Mouse (Mus musculus): ENCODE data around the gene Mypn. TPM values are rescaled to one million over a fixed set of nuclear protein-coding genes. Genes with fewer than 3 reads are reported as not detected.

Mypn gene
- 0.06 and 0.07 TPM in 2 replicates for polyA plus RNA-seq (2015; fragmentation: Nextera tagmentation; extraction: Ambion mirVana)

GRCm38 (mm10) chr10:63203728-63204127 is at the start of gene Mypn:
TSS of gene Mypn (minus strand) at chr10:63203952.
- DNase-seq (no peak), ATAC-seq (ENCODE audit: low read depth) (no peak)
- WGBS (ENCODE audit: insufficient replicate concordance), result 81% methylated on average over 15 of the region's 15 CpGs

GRCm38 (mm10) chr10:63248421-63248820 is 44.7 kb upstream of the Mypn start:
- no peak overlapping the region for H3K27ac ChIP-seq
- H3K27me3 ChIP-seq, result no peaks in the 10 kb centered on the region
- WGBS (ENCODE audit: insufficient replicate concordance), result 87% methylated on average over 6 of the region's 6 CpGs
- no peaks in the 10 kb centered on the region for H3K9me3 ChIP-seq (replicated peaks)
- H3K4me2 ChIP-seq, result no peak overlapping the region
- no peak for DNase-seq
- no peak overlapping the region for H3K9ac ChIP-seq
- H3K4me1 ChIP-seq (replicated peaks), result peaks cover 25% of the 10 kb centered on the region
- no peak overlapping the region for H3K4me3 ChIP-seq (replicated peaks)
- ATAC-seq (ENCODE audit: low read depth), result no peak
- H3K36me3 ChIP-seq, result peaks cover 43% of the 10 kb centered on the region

More at GRCm38 (mm10) chr10:63203728-63204127, at the start of gene Mypn:
- H3K4me2 ChIP-seq, result no peak within 1 kb of the TSS
- no peaks in the 10 kb centered on the region for H3K9me3 ChIP-seq (replicated peaks)
- H3K4me1 ChIP-seq (replicated peaks), result peaks cover 13% of the 10 kb centered on the region
- H3K9ac ChIP-seq, result no peak within 1 kb of the TSS
- H3K27ac ChIP-seq, result no peak within 1 kb of the TSS
- no peak within 1 kb of the TSS for H3K4me3 ChIP-seq (replicated peaks)
- H3K36me3 ChIP-seq, result no peaks in the 10 kb centered on the region
- H3K27me3 ChIP-seq, result no peaks in the 10 kb centered on the region

- DNase-seq (no peak), ATAC-seq (ENCODE audit: low read depth) (no peak)
- Histone ChIP-seq H3K9ac (0 out of 2 replicates have a peak overlapping the region, but pooled peaks have one; percentile 1), H3K27ac (peak overlapping the region; percentile 20; the same call in 1 of the 2 replicates), H3K9me3 (replicated peaks) (no peaks in the 10 kb centered on the region), H3K36me3 (peaks cover 35% of the 10 kb centered on the region), H3K27me3 (no peaks in the 10 kb centered on the region), H3K4me3 (replicated peaks) (no peak overlapping the region), H3K4me2 (peak overlapping the region; percentile 23), H3K4me1 (replicated peaks) (peaks cover 31% of the 10 kb centered on the region)
- WGBS (ENCODE audit: insufficient replicate concordance), result 42% methylated on average over 7 of the region's 7 CpGs
Observed at GRCm38 (mm10) chr10:63247457-63247856, 43.7 kb upstream of the Mypn start.

- Histone ChIP-seq H3K4me3 (replicated peaks) (peak overlapping the region; percentile 32), H3K27ac (0 out of 2 replicates have a peak overlapping the region, but pooled peaks have one; percentile 30)
Observed at GRCm38 (mm10) chr10:63245846-63246245, 42.1 kb upstream of the Mypn start.

GRCm38 (mm10) chr10:63244746-63245145 is 41.0 kb upstream of the Mypn start:
- H3K27ac ChIP-seq, result peak overlapping the region; percentile 99
- H3K9me3 ChIP-seq (replicated peaks), result no peaks in the 10 kb centered on the region
- ATAC-seq (ENCODE audit: low read depth), result no peak
- H3K9ac ChIP-seq, result peak overlapping the region; percentile 100
- peak overlapping the region; percentile 100 for H3K4me3 ChIP-seq (replicated peaks)
- H3K4me1 ChIP-seq (replicated peaks), result peaks cover 34% of the 10 kb centered on the region
- peak overlapping the region; percentile 73 for H3K4me2 ChIP-seq
- H3K36me3 ChIP-seq, result peaks cover 18% of the 10 kb centered on the region
- WGBS (ENCODE audit: insufficient replicate concordance), result 14% methylated on average over 5 of the region's 5 CpGs
- no peaks in the 10 kb centered on the region for H3K27me3 ChIP-seq
- DNase-seq, result peak; percentile 39

More at GRCm38 (mm10) chr10:63245846-63246245, 42.1 kb upstream of the Mypn start:
- 84% methylated on average over 3 of the region's 3 CpGs for WGBS (ENCODE audit: insufficient replicate concordance)
- Histone ChIP-seq H3K36me3 (peaks cover 29% of the 10 kb centered on the region), H3K4me2 (peak overlapping the region; percentile 35), H3K9me3 (replicated peaks) (no peaks in the 10 kb centered on the region), H3K27me3 (no peaks in the 10 kb centered on the region), H3K4me1 (replicated peaks) (peaks cover 34% of the 10 kb centered on the region), H3K9ac (peak overlapping the region; percentile 4; the same call in 1 of the 2 replicates)
- DNase-seq, result no peak
- ATAC-seq (ENCODE audit: low read depth), result no peak

GRCm38 (mm10) chr10:63244055-63244671 is 40.4 kb upstream of the Mypn start:
- Histone ChIP-seq H3K27ac (peak overlapping the region; percentile 99), H3K4me2 (peak overlapping the region; percentile 73), H3K9ac (peak overlapping the region; percentile 100), H3K4me3 (replicated peaks) (peak overlapping the region; percentile 100), H3K4me1 (replicated peaks) (peaks cover 34% of the 10 kb centered on the region), H3K9me3 (replicated peaks) (no peaks in the 10 kb centered on the region), H3K36me3 (peaks cover 16% of the 10 kb centered on the region), H3K27me3 (no peaks in the 10 kb centered on the region)
- WGBS (ENCODE audit: insufficient replicate concordance), result under 1% methylated on average over 40 of the region's 41 CpGs
- ATAC-seq (ENCODE audit: low read depth) (peak; percentile 62), DNase-seq (no peak)

- DNase-seq (peak; percentile 89), ATAC-seq (ENCODE audit: low read depth) (peak; percentile 99)
- Histone ChIP-seq H3K27ac (peak within 1 kb of the TSS; percentile 99), H3K27me3 (no peaks in the 10 kb centered on the region), H3K4me3 (replicated peaks) (peak within 1 kb of the TSS; percentile 100), H3K9ac (peak within 1 kb of the TSS; percentile 100), H3K9me3 (replicated peaks) (no peaks in the 10 kb centered on the region), H3K4me1 (replicated peaks) (peaks cover 34% of the 10 kb centered on the region), H3K4me2 (peak within 1 kb of the TSS; percentile 76), H3K36me3 (peaks cover 14% of the 10 kb centered on the region)
- WGBS (ENCODE audit: insufficient replicate concordance), result under 1% methylated on average over 41 of the region's 44 CpGs
Observed at GRCm38 (mm10) chr10:63243493-63244054, 39.8 kb upstream of the Mypn start, which contains the start of gene Herc4. TSS of gene Herc4 (plus strand) at chr10:63243810.

- Histone ChIP-seq H3K36me3 (peaks cover 14% of the 10 kb centered on the region), H3K9me3 (replicated peaks) (no peaks in the 10 kb centered on the region), H3K4me3 (replicated peaks) (peak overlapping the region; percentile 100), H3K4me1 (replicated peaks) (peaks cover 32% of the 10 kb centered on the region), H3K27me3 (no peaks in the 10 kb centered on the region), H3K9ac (peak overlapping the region; percentile 70), H3K4me2 (peak overlapping the region; percentile 76), H3K27ac (peak overlapping the region; percentile 41)
- ATAC-seq (ENCODE audit: low read depth) (no peak), DNase-seq (no peak)
- 18% methylated on average over 12 of the region's 12 CpGs for WGBS (ENCODE audit: insufficient replicate concordance)
Observed at GRCm38 (mm10) chr10:63242798-63243435, 39.2 kb upstream of the Mypn start.

- Histone ChIP-seq H3K36me3 (peaks cover 4% of the 10 kb centered on the region), H3K27me3 (no peaks in the 10 kb centered on the region), H3K4me1 (replicated peaks) (peaks cover 24% of the 10 kb centered on the region), H3K9me3 (replicated peaks) (no peaks in the 10 kb centered on the region), H3K9ac (no peak overlapping the region), H3K27ac (no peak overlapping the region), H3K4me2 (no peak overlapping the region), H3K4me3 (replicated peaks) (no peak overlapping the region)
- ATAC-seq (ENCODE audit: low read depth) (no peak), DNase-seq (no peak)
- 65% methylated on average over 2 of the region's 2 CpGs for WGBS (ENCODE audit: insufficient replicate concordance)
Observed at GRCm38 (mm10) chr10:63240868-63241271, 37.1 kb upstream of the Mypn start.

- no peak for ATAC-seq (ENCODE audit: low read depth)
- Histone ChIP-seq H3K36me3 (no peaks in the 10 kb centered on the region), H3K4me3 (replicated peaks) (no peak overlapping the region)
Observed at GRCm38 (mm10) chr10:63239848-63240247, 36.1 kb upstream of the Mypn start.

GRCm38 (mm10) chr10:63238090-63238489 is 34.3 kb upstream of the Mypn start:
- H3K9me3 ChIP-seq (replicated peaks), result 0 out of 2 replicates have a peak, but pooled peaks cover 4% of the 10 kb centered on the region
- no peak for ATAC-seq (ENCODE audit: low read depth)

More at GRCm38 (mm10) chr10:63239848-63240247, 36.1 kb upstream of the Mypn start:
- DNase-seq, result no peak
- no peak overlapping the region for H3K27ac ChIP-seq
- 60% methylated on average over 2 of the region's 2 CpGs for WGBS (ENCODE audit: insufficient replicate concordance)
- H3K4me1 ChIP-seq (replicated peaks), result peaks cover 16% of the 10 kb centered on the region
- no peaks in the 10 kb centered on the region for H3K27me3 ChIP-seq
- H3K9ac ChIP-seq, result no peak overlapping the region
- no peak overlapping the region for H3K4me2 ChIP-seq
- 0 out of 2 replicates have a peak, but pooled peaks cover 2% of the 10 kb centered on the region for H3K9me3 ChIP-seq (replicated peaks)

More at GRCm38 (mm10) chr10:63238090-63238489, 34.3 kb upstream of the Mypn start:
- no peaks in the 10 kb centered on the region for H3K27me3 ChIP-seq
- DNase-seq, result no peak
- peaks cover 14% of the 10 kb centered on the region for H3K4me1 ChIP-seq (replicated peaks)
- H3K36me3 ChIP-seq, result no peaks in the 10 kb centered on the region
- H3K4me2 ChIP-seq, result no peak overlapping the region
- H3K27ac ChIP-seq, result no peak overlapping the region
- no peak overlapping the region for H3K4me3 ChIP-seq (replicated peaks)
- H3K9ac ChIP-seq, result no peak overlapping the region
- WGBS (ENCODE audit: insufficient replicate concordance), result 60% methylated on average over 4 of the region's 4 CpGs
